Mouse (Mus musculus): ENCODE measurements around the gene Vps35l.

The Vps35l gene

GRCm38 (mm10) chr7:118739975-118740531 is at the start of gene Vps35l:
Gene Vps35l, plus strand, starts transcription at chr7:118740226.
- peak; percentile 98 for DNase-seq

- peak; percentile 60 for DNase-seq
Observed at GRCm38 (mm10) chr7:118691287-118691686, 48.7 kb upstream of the Vps35l start.

GRCm38 (mm10) chr7:118696146-118696545 is 43.9 kb upstream of the Vps35l start:
- DNase-seq, result peak; percentile 66

GRCm38 (mm10) chr7:118697168-118697567 is 42.9 kb upstream of the Vps35l start:
- peak; percentile 74 for DNase-seq

- DNase-seq, result peak; percentile 77
Observed at GRCm38 (mm10) chr7:118698882-118699281, 41.1 kb upstream of the Vps35l start.

- peak; percentile 82 for DNase-seq
Observed at GRCm38 (mm10) chr7:118703144-118703561, 36.9 kb upstream of the Vps35l start.

GRCm38 (mm10) chr7:118704001-118704850 is 35.8 kb upstream of the Vps35l start:
- peak; percentile 70 for DNase-seq

GRCm38 (mm10) chr7:118705101-118705961 is 34.7 kb upstream of the Vps35l start, which contains the start of gene Gde1:
Gene Gde1, minus strand, starts transcription at chr7:118705778.
- peak; percentile 100 for DNase-seq

- DNase-seq, result no peak
Observed at GRCm38 (mm10) chr7:118706051-118706450, 34.0 kb upstream of the Vps35l start.

- DNase-seq, result no peak
Observed at GRCm38 (mm10) chr7:118706488-118706887, 33.5 kb upstream of the Vps35l start.

GRCm38 (mm10) chr7:118707216-118707615 is 32.8 kb upstream of the Vps35l start:
- DNase-seq, result peak; percentile 82

- peak; percentile 66 for DNase-seq
Observed at GRCm38 (mm10) chr7:118708002-118708401, 32.0 kb upstream of the Vps35l start.

- DNase-seq, result no peak
Observed at GRCm38 (mm10) chr7:118710776-118711175, 29.2 kb upstream of the Vps35l start.

- peak; percentile 100 for DNase-seq
Observed at GRCm38 (mm10) chr7:118712228-118713173, 27.5 kb upstream of the Vps35l start, which contains the start of gene Ccp110. Gene Ccp110, plus strand, starts transcription at chr7:118712552.

- DNase-seq, result no peak
Observed at GRCm38 (mm10) chr7:118714873-118715272, 25.2 kb upstream of the Vps35l start.

- no peak for DNase-seq
Observed at GRCm38 (mm10) chr7:118718066-118718465, 22.0 kb upstream of the Vps35l start.

- DNase-seq, result peak; percentile 81
Observed at GRCm38 (mm10) chr7:118723927-118724326, 16.1 kb upstream of the Vps35l start.

- DNase-seq, result peak; percentile 57
Observed at GRCm38 (mm10) chr7:118725459-118725858, 14.6 kb upstream of the Vps35l start.

- DNase-seq, result peak; percentile 76
Observed at GRCm38 (mm10) chr7:118728846-118729587, 11.0 kb upstream of the Vps35l start.

GRCm38 (mm10) chr7:118731781-118732180 is 8.2 kb upstream of the Vps35l start:
- DNase-seq, result no peak

- DNase-seq, result peak; percentile 15
Observed at GRCm38 (mm10) chr7:118733225-118733624, 6.8 kb upstream of the Vps35l start.
